Mouse (Mus musculus) hindbrain, embryonic 12.5 days (tissue): ENCODE measurements at regions not wholly inside any gene's neighbourhood (a gene's known extent, or its start where the extent isn't known, plus 50 kb on each side); places are given as distances from the start of the nearest gene placed in this dataset.

Experiments
- ATAC-seq: fragments of 200-750 bp; cut with Nextera tagmentation; 2 replicates; pipeline ENCODE4 v1.8.0; 2017; ENCODE audit warnings: moderate TSS enrichment; ENCODE audit not compliant: low FRiP score
- H3K27ac ChIP-seq: fragments of 300-500 bp; sonication (generic); 2 replicates; pipeline ENCODE4 v1.5.1; 2016; ENCODE audit warnings: mild to moderate bottlenecking
- H3K27me3 ChIP-seq: fragments of 300-500 bp; sonication (generic); 2 replicates; pipeline ENCODE4 v1.6.1; 2016; ENCODE audit warnings: mild to moderate bottlenecking
- H3K36me3 ChIP-seq: fragments of 300-500 bp; sonication (generic); 2 replicates; pipeline ENCODE4 v1.6.1; 2016; ENCODE audit warnings: mild to moderate bottlenecking
- H3K4me1 ChIP-seq: fragments of 300-500 bp; sonication (generic); 2 replicates; pipeline ENCODE4 v1.6.1; 2016
- H3K4me2 ChIP-seq: fragments of 300-500 bp; sonication (generic); replicated peaks from 2 replicates; pipeline ENCODE4 v1.6.1; 2016; ENCODE audit warnings: mild to moderate bottlenecking
- H3K4me3 ChIP-seq: fragments of 300-500 bp; sonication (generic); 2 replicates; pipeline ENCODE4 v1.5.1; 2016; ENCODE audit warnings: mild to moderate bottlenecking
- H3K9ac ChIP-seq: fragments of 300-500 bp; sonication (generic); 2 replicates; pipeline ENCODE4 v1.6.1; 2016; ENCODE audit warnings: mild to moderate bottlenecking, moderate library complexity
- H3K9me3 ChIP-seq: fragments of 300-500 bp; sonication (generic); replicated peaks from 2 replicates; pipeline ENCODE4 v1.6.1; 2016; ENCODE audit warnings: mild to moderate bottlenecking
- WGBS: fragments of 180-500 bp; shearing (Covaris S2); methylation state at CpG from one replicate; pipeline ENCODE4 v1.1.7; 2016; 5-methylcytosine and 5-hydroxymethylcytosine counted together

DNA sequence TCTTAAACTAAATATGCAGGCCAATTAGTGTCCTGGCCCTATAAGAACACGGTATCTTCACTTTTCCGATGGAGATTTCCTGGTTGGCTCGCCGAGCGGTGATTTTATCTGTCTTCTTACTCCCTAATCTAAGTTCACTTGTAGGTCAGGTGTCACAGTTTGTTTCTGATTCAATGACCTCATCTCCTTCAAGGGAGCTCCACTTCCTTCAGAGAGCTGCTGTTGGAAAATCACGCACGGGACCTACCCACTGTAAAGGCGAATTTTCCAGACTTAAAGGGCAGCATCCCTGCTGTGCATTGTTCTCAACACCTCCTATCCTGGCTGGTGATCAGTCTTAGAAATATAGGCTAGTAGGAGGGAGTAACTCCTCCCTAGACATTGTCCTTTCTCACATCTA lies 480.0 kb downstream of the Klf5 start:
- no peak overlapping the region for H3K27ac ChIP-seq
- WGBS = 55% methylated on average over 8 of the region's 8 CpGs
- no peak for ATAC-seq

DNA sequence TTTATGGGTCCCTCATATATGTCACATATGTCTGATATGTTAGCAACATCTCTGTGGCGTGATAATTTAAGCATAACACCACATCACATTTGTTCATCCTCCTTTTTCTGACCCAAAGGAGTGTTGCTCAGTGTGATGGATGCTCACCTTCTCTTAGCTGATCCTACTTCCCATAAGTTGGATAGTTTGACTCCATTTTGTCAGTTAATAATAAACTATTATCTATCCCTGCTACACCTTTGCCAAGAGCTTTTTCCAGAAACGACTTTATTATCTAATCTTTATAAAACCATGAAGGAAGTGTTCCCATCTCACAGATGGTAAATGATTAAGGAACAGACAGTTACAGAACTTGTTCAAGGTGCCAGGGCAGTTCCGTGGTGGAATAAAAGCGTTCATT lies 480.5 kb downstream of the Klf5 start:
- H3K9ac ChIP-seq = no peak overlapping the region
- H3K36me3 ChIP-seq = no peaks in the 10 kb centered on the region
- WGBS = 84% methylated on average over 4 of the region's 4 CpGs
- no peak overlapping the region for H3K4me2 ChIP-seq
- H3K4me1 ChIP-seq = no peaks in the 10 kb centered on the region
- no peak for ATAC-seq
- H3K27me3 ChIP-seq = no peaks in the 10 kb centered on the region
- no peak overlapping the region for H3K27ac ChIP-seq
- H3K9me3 ChIP-seq = no peaks in the 10 kb centered on the region
- H3K4me3 ChIP-seq = no peak overlapping the region

More for the DNA sequence above, 480.0 kb downstream of the Klf5 start:
- H3K9ac ChIP-seq = no peak overlapping the region
- H3K4me1 ChIP-seq = no peaks in the 10 kb centered on the region
- no peak overlapping the region for H3K4me3 ChIP-seq
- no peaks in the 10 kb centered on the region for H3K27me3 ChIP-seq
- no peak overlapping the region for H3K4me2 ChIP-seq
- H3K36me3 ChIP-seq = no peaks in the 10 kb centered on the region
- H3K9me3 ChIP-seq = no peaks in the 10 kb centered on the region

- WGBS = 89% methylated on average over 1 of the region's 1 CpGs
Observed at GRCm38 (mm10) chr14:99783646-99784045, 485.2 kb downstream of the Klf5 start.

GRCm38 (mm10) chr14:99785106-99785505 lies 486.6 kb downstream of the Klf5 start:
- no peak for ATAC-seq
- Histone ChIP-seq H3K4me3 (no peak overlapping the region), H3K9ac (no peak overlapping the region), H3K27ac (no peak overlapping the region), H3K9me3 (no peaks in the 10 kb centered on the region), H3K4me2 (no peak overlapping the region), H3K4me1 (no peaks in the 10 kb centered on the region), H3K36me3 (no peaks in the 10 kb centered on the region), H3K27me3 (no peaks in the 10 kb centered on the region)
- WGBS = 87% methylated on average over 5 of the region's 5 CpGs

More at GRCm38 (mm10) chr14:99783646-99784045, 485.2 kb downstream of the Klf5 start:
- H3K9me3 ChIP-seq = no peaks in the 10 kb centered on the region
- H3K27me3 ChIP-seq = no peaks in the 10 kb centered on the region
- no peak overlapping the region for H3K27ac ChIP-seq
- ATAC-seq = no peak
- no peak overlapping the region for H3K4me3 ChIP-seq
- H3K4me2 ChIP-seq = no peak overlapping the region
- no peak overlapping the region for H3K9ac ChIP-seq
- H3K4me1 ChIP-seq = no peaks in the 10 kb centered on the region
- no peaks in the 10 kb centered on the region for H3K36me3 ChIP-seq

- no peaks in the 10 kb centered on the region for H3K27me3 ChIP-seq
- H3K4me2 ChIP-seq = no peak overlapping the region
- no peaks in the 10 kb centered on the region for H3K4me1 ChIP-seq
- no peak overlapping the region for H3K9ac ChIP-seq
- no peak for ATAC-seq
- H3K36me3 ChIP-seq = no peaks in the 10 kb centered on the region
- H3K9me3 ChIP-seq = no peaks in the 10 kb centered on the region
- H3K4me3 ChIP-seq = no peak overlapping the region
- WGBS = 88% methylated on average over 1 of the region's 1 CpGs
- H3K27ac ChIP-seq = no peak overlapping the region
Observed at GRCm38 (mm10) chr14:99786367-99786766, 487.9 kb downstream of the Klf5 start.

DNA sequence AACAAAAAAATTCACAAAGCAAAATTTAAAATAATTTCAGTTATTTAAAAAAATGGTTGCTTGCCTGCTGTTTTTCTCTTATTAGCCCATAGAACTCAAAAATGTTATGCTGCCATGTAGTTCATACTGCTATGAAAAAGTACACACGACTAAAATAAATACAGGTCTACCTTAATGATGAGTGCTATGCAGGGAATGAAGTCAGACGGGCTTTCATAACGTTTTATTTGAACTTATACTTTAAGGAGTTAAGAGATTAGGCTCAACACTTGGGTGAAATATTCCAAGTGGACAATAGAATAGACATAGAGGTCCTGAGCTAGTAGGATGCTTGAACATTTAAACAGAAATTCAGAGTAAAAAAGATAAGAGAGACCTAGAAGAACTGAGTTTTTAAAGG lies 489.7 kb downstream of the Klf5 start:
- 84% methylated on average over 3 of the region's 3 CpGs for WGBS

DNA sequence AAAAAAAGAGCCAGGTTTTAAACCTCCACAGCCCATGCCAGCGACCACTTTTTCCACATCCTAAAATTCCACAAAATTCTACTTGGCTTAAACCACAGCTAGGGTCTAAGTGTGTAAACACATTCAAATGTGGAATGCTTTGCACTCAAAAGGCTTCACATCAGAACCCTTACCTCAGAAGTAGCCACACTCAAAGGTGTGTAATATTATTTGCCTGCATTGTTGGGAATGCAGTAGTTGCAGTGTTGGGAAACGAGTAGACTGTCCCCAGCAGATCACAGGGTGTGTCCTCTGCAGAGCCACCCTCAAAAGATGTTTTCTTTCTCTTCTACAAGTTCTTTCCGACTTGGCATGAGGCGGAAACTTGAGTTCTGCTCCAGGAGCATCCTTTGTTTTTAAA lies 488.2 kb downstream of the Klf12 start:
- Histone ChIP-seq H3K9ac (no peak overlapping the region), H3K4me1 (no peaks in the 10 kb centered on the region), H3K27ac (no peak overlapping the region), H3K36me3 (no peaks in the 10 kb centered on the region), H3K4me3 (no peak overlapping the region), H3K9me3 (no peaks in the 10 kb centered on the region), H3K27me3 (no peaks in the 10 kb centered on the region), H3K4me2 (no peak overlapping the region)
- ATAC-seq = no peak
- WGBS = 77% methylated on average over 4 of the region's 4 CpGs

More for the DNA sequence above, 489.7 kb downstream of the Klf5 start:
- no peak overlapping the region for H3K9ac ChIP-seq
- no peaks in the 10 kb centered on the region for H3K4me1 ChIP-seq
- no peak overlapping the region for H3K4me2 ChIP-seq
- H3K4me3 ChIP-seq = no peak overlapping the region
- no peaks in the 10 kb centered on the region for H3K36me3 ChIP-seq
- no peak overlapping the region for H3K27ac ChIP-seq
- no peak for ATAC-seq
- H3K9me3 ChIP-seq = no peaks in the 10 kb centered on the region
- H3K27me3 ChIP-seq = no peaks in the 10 kb centered on the region

- ATAC-seq = no peak
- H3K27me3 ChIP-seq = no peaks in the 10 kb centered on the region
- no peak overlapping the region for H3K9ac ChIP-seq
- WGBS = 36% methylated on average over 1 of the region's 1 CpGs
- H3K4me3 ChIP-seq = no peak overlapping the region
- H3K4me1 ChIP-seq = 0 out of 2 replicates have a peak, but pooled peaks cover 5% of the 10 kb centered on the region
- no peak overlapping the region for H3K4me2 ChIP-seq
- H3K9me3 ChIP-seq = no peaks in the 10 kb centered on the region
- no peak overlapping the region for H3K27ac ChIP-seq
- no peaks in the 10 kb centered on the region for H3K36me3 ChIP-seq
Observed at GRCm38 (mm10) chr14:99806052-99806451, 478.4 kb downstream of the Klf12 start.

DNA sequence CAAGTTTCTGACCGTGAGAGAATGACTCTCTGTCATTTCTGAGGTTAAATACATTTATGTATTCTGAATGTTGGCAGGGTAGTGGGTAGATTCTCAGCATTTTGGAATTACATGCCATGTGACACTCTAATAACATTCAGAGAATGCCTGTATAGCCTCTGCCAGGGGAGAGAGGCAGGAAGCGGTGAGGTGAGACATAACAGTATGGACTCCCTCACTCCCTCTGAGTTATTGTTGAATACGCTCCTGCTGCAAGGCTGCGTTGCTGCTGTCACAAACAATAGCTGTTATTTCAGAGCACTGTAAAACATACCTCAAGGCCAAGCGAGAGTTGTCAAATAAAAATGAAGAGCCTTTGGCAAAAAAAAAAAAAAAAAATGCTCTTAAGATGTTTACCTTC lies 477.9 kb downstream of the Klf12 start:
- 54% methylated on average over 5 of the region's 5 CpGs for WGBS
- no peak for ATAC-seq

GRCm38 (mm10) chr14:99812741-99813485 lies 471.6 kb downstream of the Klf12 start:
- Histone ChIP-seq H3K36me3 (no peaks in the 10 kb centered on the region), H3K4me1 (no peaks in the 10 kb centered on the region), H3K27me3 (no peaks in the 10 kb centered on the region), H3K27ac (no peak overlapping the region), H3K4me2 (no peak overlapping the region), H3K9ac (no peak overlapping the region), H3K4me3 (no peak overlapping the region), H3K9me3 (no peaks in the 10 kb centered on the region)
- WGBS = 89% methylated on average over 6 of the region's 6 CpGs
- no peak for ATAC-seq

More for the DNA sequence above, 477.9 kb downstream of the Klf12 start:
- H3K9me3 ChIP-seq = no peaks in the 10 kb centered on the region
- H3K4me3 ChIP-seq = no peak overlapping the region
- no peak overlapping the region for H3K27ac ChIP-seq
- no peaks in the 10 kb centered on the region for H3K36me3 ChIP-seq
- no peak overlapping the region for H3K4me2 ChIP-seq
- no peaks in the 10 kb centered on the region for H3K27me3 ChIP-seq
- no peak overlapping the region for H3K9ac ChIP-seq
- H3K4me1 ChIP-seq = 0 out of 2 replicates have a peak, but pooled peaks cover 5% of the 10 kb centered on the region
